Mouse (Mus musculus) small intestine, adult 2 months (tissue): ENCODE data around the gene Dido1.

Experiments
- CTCF ChIP-seq: fragments of 200-500 bp; IDR thresholded peaks from 2 replicates; pipeline ENCODE4 v1.5.1; 2012; ENCODE audit warnings: low read depth, mild to moderate bottlenecking, control low read depth, inconsistent platforms, low read length, moderate library complexity, mixed read lengths; ENCODE audit not compliant: insufficient replicate concordance, insufficient read length; ENCODE audit errors: extremely low read depth
- POLR2A ChIP-seq: fragments of 200-500 bp; IDR thresholded peaks from 2 replicates; pipeline ENCODE4 v1.6.1; 2012; ENCODE audit warnings: low read depth, mild to moderate bottlenecking, control low read depth, inconsistent platforms, low read length, moderate library complexity

GRCm38 (mm10) chr2:180745248-180745927, 35.6 kb upstream of the Dido1 start:
- TF ChIP-seq CTCF: peak; percentile 100
- no peak for TF ChIP-seq POLR2A
